Mouse (Mus musculus) left cerebral cortex, adult 9 months (tissue): Measurements from ENCODE around the gene Cldn3.

Source experiments
- DNase-seq, 2 experiments: peaks; one replicate each; pipeline ENCODE4 v3.0.0; 2022; ENCODE audit warnings: low spot score in 2 of 2

The Cldn3 gene

GRCm38 (mm10) chr5:135035608-135036359 lies 49.8 kb downstream of the Cldn3 start:
- DNase-seq = peak in 1 of 2 experiments; percentile 79
